Mouse (Mus musculus) inflammation-experienced regulatory T-cells, adult 6 months (primary cell): ENCODE results near the gene Pde4a. TPM values are rescaled to one million over a fixed set of nuclear protein-coding genes. Genes with fewer than 3 reads are reported as not detected.
"Not testable (repeated sequence)": the region's sequence is repeated elsewhere in the genome, so short reads cannot be mapped to it uniquely, and the experiment has no call there.

ENCODE experiments used
- ATAC-seq: one replicate; pipeline ENCODE4 v1.8.0; 2017
- polyA plus RNA-seq, 3 experiments: library from polyadenylated mRNA; unstranded; fragments of 100-300 nt; shearing (Covaris generic); gene quantifications; one replicate each; pipeline ENCODE4 v1.2.1; 2017

The Pde4a gene
- polyA plus RNA-seq, 3 experiments from 2014 or later = 0.54 to 1.3 (median 0.82) TPM

- peak; percentile 94 for ATAC-seq
These were observed 55.2 kb downstream of the Pde4a start for GRCm38 (mm10) chr9:21220490-21221382.

GRCm38 (mm10) chr9:21221383-21221929 is 55.9 kb downstream of the Pde4a start:
- peak; percentile 69 for ATAC-seq

- not testable (repeated sequence) for ATAC-seq
These were observed 58.0 kb downstream of the Pde4a start for GRCm38 (mm10) chr9:21223490-21223889.

GRCm38 (mm10) chr9:21223906-21224305 is 58.4 kb downstream of the Pde4a start:
- ATAC-seq = no peak

- ATAC-seq = peak; percentile 30
These were observed 59.3 kb downstream of the Pde4a start for GRCm38 (mm10) chr9:21224576-21225414.

- ATAC-seq = no peak
These were observed 59.9 kb downstream of the Pde4a start for GRCm38 (mm10) chr9:21225415-21225758.

GRCm38 (mm10) chr9:21227342-21227741 is 61.8 kb downstream of the Pde4a start:
- ATAC-seq = no peak

- no peak for ATAC-seq
These were observed 66.0 kb downstream of the Pde4a start for GRCm38 (mm10) chr9:21231551-21231950.

- ATAC-seq = no peak
These were observed 67.4 kb downstream of the Pde4a start for GRCm38 (mm10) chr9:21232867-21233266.

GRCm38 (mm10) chr9:21233366-21233765 is 67.9 kb downstream of the Pde4a start:
- no peak for ATAC-seq

GRCm38 (mm10) chr9:21233805-21234204 is 68.3 kb downstream of the Pde4a start:
- no peak for ATAC-seq

GRCm38 (mm10) chr9:21235341-21235740 is 69.8 kb downstream of the Pde4a start:
- ATAC-seq = peak; percentile 68

GRCm38 (mm10) chr9:21236991-21237367 is 71.5 kb downstream of the Pde4a start:
- ATAC-seq = no peak

- ATAC-seq = no peak
These were observed 72.0 kb downstream of the Pde4a start for GRCm38 (mm10) chr9:21237368-21238003.

- no peak for ATAC-seq
These were observed 72.7 kb downstream of the Pde4a start for GRCm38 (mm10) chr9:21238004-21238732.

- ATAC-seq = peak; percentile 64
These were observed 73.4 kb downstream of the Pde4a start, which contains the start of gene Keap1 for GRCm38 (mm10) chr9:21238733-21239464. TSS of gene Keap1 (minus strand) at chr9:21239361.

GRCm38 (mm10) chr9:21239465-21239848 is 73.9 kb downstream of the Pde4a start:
- ATAC-seq = no peak

GRCm38 (mm10) chr9:21241343-21241742 is 75.8 kb downstream of the Pde4a start:
- peak; percentile 72 for ATAC-seq

GRCm38 (mm10) chr9:21243826-21244427 is 78.4 kb downstream of the Pde4a start:
- ATAC-seq = no peak

- no peak for ATAC-seq
These were observed 79.1 kb downstream of the Pde4a start for GRCm38 (mm10) chr9:21244428-21245112.
